Mouse (Mus musculus) kidney, postnatal 36 days (tissue): ENCODE measurements around the gene Gramd1c.
A peak's percentile ranks its signal among the peaks of the same experiment; 100 is the strongest.

Experiments
- DNase-seq, 2 experiments: peaks; one replicate each; pipeline ENCODE4 v3.0.0; 2021 to 2022; ENCODE audit warnings: mixed read lengths in 2 of 2

Gene Gramd1c

GRCm38 (mm10) chr16:43954913-43955312 lies 108.2 kb downstream of the Gramd1c start:
- DNase-seq, result no peak

DNA sequence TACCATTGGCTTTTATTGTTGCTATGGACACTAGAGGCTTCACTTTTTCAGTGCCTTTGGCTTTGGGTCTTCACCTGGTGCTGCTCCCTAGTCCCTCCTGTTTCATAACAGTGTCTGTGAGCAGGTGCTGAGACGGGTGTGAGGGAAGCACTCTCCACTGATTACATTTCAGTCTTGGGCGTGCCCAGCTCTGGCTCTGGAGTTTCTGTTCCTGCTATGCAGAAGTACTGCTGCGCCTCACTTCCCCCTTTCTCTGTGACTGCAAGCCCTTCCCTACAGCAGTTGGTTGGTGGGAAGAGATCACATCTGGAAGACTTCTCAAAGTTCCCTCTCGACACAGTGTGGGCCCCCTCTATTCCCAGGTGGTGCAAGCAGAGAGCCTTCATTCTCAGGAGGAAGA lies 111.6 kb downstream of the Gramd1c start:
- DNase-seq, result no peak

GRCm38 (mm10) chr16:43945869-43946268 lies 117.3 kb downstream of the Gramd1c start:
- no peak for DNase-seq

- no peak for DNase-seq
Measured at GRCm38 (mm10) chr16:43945351-43945750, 117.8 kb downstream of the Gramd1c start.

DNA sequence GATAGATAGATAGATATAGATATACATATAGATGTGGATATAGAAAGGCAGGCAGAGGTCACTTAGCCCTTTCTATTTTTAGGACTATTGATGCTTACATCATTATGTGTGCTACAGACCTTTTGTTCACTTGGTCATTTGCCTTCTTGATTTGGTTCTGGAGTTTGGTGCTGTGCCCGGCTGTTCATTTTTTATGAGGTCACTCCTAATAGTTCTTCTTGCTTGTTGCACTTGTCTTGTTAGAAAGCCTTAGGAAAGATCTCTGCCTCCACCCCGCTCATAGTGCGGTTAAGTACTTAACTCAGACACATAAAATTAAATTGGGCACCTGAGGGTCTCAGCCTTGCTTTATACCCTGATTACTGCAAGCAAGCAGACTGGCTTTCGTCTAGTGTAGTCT lies 122.3 kb downstream of the Gramd1c start:
- DNase-seq, result no peak

DNA sequence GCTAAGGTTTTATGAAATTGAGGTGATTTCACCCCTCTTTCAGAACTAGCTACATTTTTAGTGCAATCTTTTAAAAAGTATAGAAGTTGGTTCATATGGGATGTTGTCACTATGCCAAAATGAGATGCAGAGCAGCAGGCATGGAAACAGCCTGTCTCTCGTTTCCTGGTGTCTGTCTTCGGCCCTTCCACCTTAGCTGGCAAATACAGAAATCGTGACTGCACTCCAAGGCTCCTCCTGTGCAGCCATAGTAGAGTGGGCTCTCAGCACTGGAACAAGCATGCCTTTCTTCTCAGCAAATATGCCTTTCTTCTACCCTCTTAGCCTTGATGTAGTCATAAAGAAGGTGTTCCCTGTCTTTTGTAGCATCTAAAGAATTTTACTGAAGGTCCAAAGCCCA lies 127.3 kb downstream of the Gramd1c start:
- no peak for DNase-seq

GRCm38 (mm10) chr16:43935367-43935766 lies 127.8 kb downstream of the Gramd1c start:
- DNase-seq, result peak in 1 of 2 experiments; percentile 42

DNA sequence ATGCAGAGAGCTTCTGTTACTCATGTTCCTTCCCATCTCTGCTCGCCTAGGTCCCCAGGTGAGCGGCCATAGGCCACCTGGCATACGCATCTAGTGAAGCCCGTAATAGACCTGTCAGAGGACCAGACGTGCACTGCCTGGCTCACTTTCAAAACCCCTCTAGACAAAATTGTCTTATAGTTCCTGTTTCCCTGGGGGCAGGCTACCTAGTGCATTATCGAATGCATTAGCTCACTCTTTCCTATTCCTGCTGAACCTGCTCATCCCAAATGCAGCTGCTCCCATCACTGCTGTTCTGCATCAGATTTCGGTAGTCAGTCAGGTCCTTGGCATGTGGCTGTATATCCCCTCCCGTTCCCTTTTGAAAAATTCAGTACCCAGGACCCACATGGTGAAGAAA lies 128.3 kb downstream of the Gramd1c start:
- no peak for DNase-seq

DNA sequence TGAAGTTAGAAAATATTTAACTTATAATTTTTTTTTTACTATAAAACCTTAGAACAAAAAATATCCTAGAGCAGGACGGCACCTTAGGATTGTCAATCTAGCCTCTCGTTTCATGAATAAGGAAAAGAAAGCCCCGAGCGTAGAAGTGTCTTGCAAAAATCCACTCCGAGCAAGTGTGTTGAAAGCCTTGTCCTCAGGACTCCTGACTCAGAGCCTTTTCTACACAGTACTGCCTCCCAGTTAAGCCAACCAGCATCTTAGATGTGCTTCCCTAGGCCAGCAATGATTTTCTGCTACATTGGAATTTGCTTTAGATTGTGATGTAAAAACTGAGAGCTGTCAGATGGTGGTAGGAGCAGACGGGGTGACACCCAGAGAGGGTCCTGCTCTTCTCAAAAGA lies 130.1 kb downstream of the Gramd1c start:
- no peak for DNase-seq

DNA sequence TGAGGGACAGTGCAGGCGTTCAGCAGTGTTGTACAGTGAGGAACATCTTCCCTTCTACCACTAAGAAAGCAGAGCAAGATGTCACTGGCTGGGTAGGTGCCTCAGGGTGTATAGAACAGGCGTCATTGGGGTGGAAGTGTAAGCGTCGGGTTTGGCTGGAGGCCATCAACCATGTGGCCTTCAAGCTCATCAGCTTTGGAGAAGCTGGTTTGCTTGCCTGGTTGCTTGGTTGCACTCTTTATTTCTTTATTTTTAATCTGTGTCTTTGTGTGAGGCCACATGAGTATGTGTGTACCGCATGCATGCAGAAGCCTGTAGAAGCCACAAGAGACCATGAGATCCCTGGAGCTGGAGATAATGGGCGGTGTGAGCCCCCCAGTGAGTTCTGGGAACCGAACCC lies 130.8 kb downstream of the Gramd1c start:
- DNase-seq, result no peak

DNA sequence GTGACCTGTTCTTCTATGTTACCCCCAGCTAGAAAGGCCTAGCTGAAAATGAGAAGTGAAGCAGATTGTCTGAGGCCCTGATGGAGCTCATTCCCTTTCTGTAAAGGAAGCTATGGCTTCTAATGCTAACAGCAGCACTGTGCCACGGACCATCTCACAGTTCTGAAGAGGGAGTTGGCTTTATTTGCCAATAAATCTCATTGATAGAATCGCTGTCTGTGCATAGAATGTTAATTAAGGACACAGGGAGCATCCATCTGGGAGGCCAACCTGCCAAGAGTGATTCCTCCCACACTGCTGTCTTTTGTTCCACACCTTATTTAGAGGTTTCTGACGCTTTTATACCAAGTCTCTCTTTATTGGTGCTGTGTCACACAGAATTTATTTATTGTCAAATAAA lies 131.6 kb downstream of the Gramd1c start:
- DNase-seq, result no peak

DNA sequence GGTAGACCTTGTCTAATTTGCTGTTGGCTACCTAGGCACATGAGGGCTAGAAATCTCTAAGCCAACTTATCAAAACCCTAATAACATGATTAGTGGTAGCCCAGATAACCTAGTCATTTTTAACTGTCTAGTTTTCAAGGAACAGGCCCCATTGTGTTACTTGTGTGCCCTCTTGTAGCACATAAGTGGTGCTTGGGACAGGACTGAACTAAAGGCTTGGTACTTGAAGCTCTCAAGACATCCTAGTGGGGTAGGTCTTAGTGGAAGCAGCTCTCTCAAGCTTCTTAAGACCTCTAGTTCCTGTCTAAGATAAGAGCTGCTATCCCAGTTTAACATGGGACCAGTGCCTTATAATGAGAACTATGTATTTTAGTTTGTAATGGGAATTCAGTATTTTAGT lies 132.6 kb downstream of the Gramd1c start:
- no peak for DNase-seq
